Mouse (Mus musculus) heart, embryonic 13.5 days (tissue): ENCODE results near the gene Ncoa1. TPM values are rescaled to one million over a fixed set of nuclear protein-coding genes. Genes with fewer than 3 reads are reported as not detected.
A peak's percentile ranks its signal among the peaks of the same experiment; 100 is the strongest.

Experiments used
- ATAC-seq: fragments of 200-750 bp; cut with Nextera tagmentation; 2 replicates; pipeline ENCODE4 v1.8.0; 2017; ENCODE audit warnings: moderate TSS enrichment; ENCODE audit not compliant: insufficient number of reproducible peaks, low FRiP score, low TSS enrichment; ENCODE audit errors: extremely low read depth
- H3K27ac ChIP-seq: fragments of 300-500 bp; sonication (generic); replicated peaks from 2 replicates; pipeline ENCODE4 v1.5.1; 2015; ENCODE audit warnings: moderate library complexity, mild to moderate bottlenecking, inconsistent platforms
- H3K27me3 ChIP-seq: fragments of 300-500 bp; sonication (generic); replicated peaks from 2 replicates; pipeline ENCODE4 v1.6.1; 2015; ENCODE audit warnings: mild to moderate bottlenecking, inconsistent platforms
- H3K36me3 ChIP-seq: fragments of 300-500 bp; sonication (generic); 2 replicates; pipeline ENCODE4 v1.6.1; 2015; ENCODE audit warnings: mild to moderate bottlenecking, inconsistent platforms
- H3K4me1 ChIP-seq: fragments of 300-500 bp; sonication (generic); 2 replicates; pipeline ENCODE4 v1.6.1; 2015; ENCODE audit warnings: inconsistent platforms
- H3K4me2 ChIP-seq: fragments of 300-500 bp; sonication (generic); 2 replicates; pipeline ENCODE4 v1.6.1; 2015; ENCODE audit warnings: inconsistent platforms, mild to moderate bottlenecking, moderate library complexity
- H3K4me3 ChIP-seq: fragments of 300-500 bp; sonication (generic); 2 replicates; pipeline ENCODE4 v1.5.1; 2015; ENCODE audit warnings: moderate library complexity, mild to moderate bottlenecking, inconsistent platforms
- H3K9ac ChIP-seq: fragments of 300-500 bp; sonication (generic); 2 replicates; pipeline ENCODE4 v1.6.1; 2015; ENCODE audit warnings: inconsistent platforms, mild to moderate bottlenecking, moderate library complexity
- H3K9me3 ChIP-seq: fragments of 300-500 bp; sonication (generic); 2 replicates; pipeline ENCODE4 v1.6.1; 2016; ENCODE audit warnings: inconsistent platforms
- WGBS: fragments of 180-500 bp; shearing (Covaris S2); methylation state at CpG from one replicate; pipeline ENCODE4 v1.1.7; 2015; ENCODE audit warnings: mixed read lengths; 5-methylcytosine and 5-hydroxymethylcytosine counted together
- polyA plus RNA-seq: library from polyadenylated mRNA; unstranded; fragments of >200 nt; fragmentation: Nextera tagmentation; extraction: Ambion mirVana; gene quantifications from 2 replicates; pipeline ENCODE4 v1.2.1, GENCODE M21; 2015

The Ncoa1 gene
- polyA plus RNA-seq, 1 experiment from 2014 or later: 4.4 TPM

- no peak overlapping the region for H3K4me2 ChIP-seq
- no peak for ATAC-seq
- WGBS: 73% methylated on average over 5 of the region's 5 CpGs
- no peak overlapping the region for H3K9ac ChIP-seq
- no peaks in the 10 kb centered on the region for H3K27me3 ChIP-seq
- H3K4me1 ChIP-seq: 0 out of 2 replicates have a peak, but pooled peaks cover 7% of the 10 kb centered on the region
- no peaks in the 10 kb centered on the region for H3K36me3 ChIP-seq
- H3K4me3 ChIP-seq: no peak overlapping the region
- H3K9me3 ChIP-seq: no peaks in the 10 kb centered on the region
- H3K27ac ChIP-seq: no peak overlapping the region
These were observed 40.8 kb downstream of the Ncoa1 start for GRCm38 (mm10) chr12:4436198-4436597.

- Histone ChIP-seq H3K27me3 (no peaks in the 10 kb centered on the region), H3K27ac (no peak overlapping the region), H3K9me3 (no peaks in the 10 kb centered on the region), H3K4me2 (no peak overlapping the region), H3K4me1 (peaks cover 13% of the 10 kb centered on the region), H3K9ac (no peak overlapping the region), H3K4me3 (no peak overlapping the region), H3K36me3 (no peaks in the 10 kb centered on the region)
- WGBS: 73% methylated on average over 2 of the region's 2 CpGs
- ATAC-seq: no peak
These were observed 43.4 kb downstream of the Ncoa1 start for GRCm38 (mm10) chr12:4433549-4433948.

DNA sequence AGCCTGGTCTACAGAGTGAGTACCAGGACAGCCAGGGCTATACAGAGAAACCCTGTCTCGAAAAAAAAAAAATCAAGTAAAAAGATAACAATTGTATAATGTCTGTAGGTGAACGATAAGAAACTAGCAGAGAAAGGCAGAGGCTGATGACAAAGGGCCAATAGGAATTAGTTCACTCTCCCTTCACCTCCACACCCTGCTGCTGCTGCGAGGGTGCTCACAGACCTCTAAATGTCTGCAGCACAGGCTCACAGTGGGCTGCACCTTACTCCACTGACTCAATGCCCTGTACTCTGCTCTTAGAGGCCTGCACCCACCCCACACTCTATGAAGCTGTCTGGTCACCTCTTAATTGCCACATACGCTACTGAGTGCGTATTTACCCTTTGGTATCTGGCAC is 45.0 kb downstream of the Ncoa1 start:
- WGBS: 72% methylated on average over 5 of the region's 5 CpGs
- Histone ChIP-seq H3K9me3 (no peaks in the 10 kb centered on the region), H3K4me3 (no peak overlapping the region), H3K9ac (no peak overlapping the region), H3K4me1 (peaks cover 13% of the 10 kb centered on the region), H3K27me3 (no peaks in the 10 kb centered on the region), H3K4me2 (no peak overlapping the region), H3K36me3 (no peaks in the 10 kb centered on the region), H3K27ac (no peak overlapping the region)
- no peak for ATAC-seq

- H3K27ac ChIP-seq: peak overlapping the region; percentile 28; the same call in 1 of the 2 replicates
- WGBS: 71% methylated on average over 3 of the region's 3 CpGs
- H3K9ac ChIP-seq: no peak overlapping the region
These were observed 46.7 kb downstream of the Ncoa1 start for GRCm38 (mm10) chr12:4430061-4430825.

GRCm38 (mm10) chr12:4418824-4419223 is 58.2 kb downstream of the Ncoa1 start:
- Histone ChIP-seq H3K27me3 (no peaks in the 10 kb centered on the region), H3K27ac (no peak overlapping the region), H3K9ac (no peak overlapping the region), H3K9me3 (no peaks in the 10 kb centered on the region), H3K4me2 (no peak overlapping the region), H3K4me1 (no peaks in the 10 kb centered on the region), H3K36me3 (no peaks in the 10 kb centered on the region), H3K4me3 (no peak overlapping the region)
- ATAC-seq: no peak
- WGBS: 82% methylated on average over 4 of the region's 4 CpGs

More at GRCm38 (mm10) chr12:4430061-4430825, 46.7 kb downstream of the Ncoa1 start:
- Histone ChIP-seq H3K36me3 (no peaks in the 10 kb centered on the region), H3K4me1 (peaks cover 13% of the 10 kb centered on the region), H3K27me3 (no peaks in the 10 kb centered on the region), H3K4me3 (no peak overlapping the region), H3K4me2 (no peak overlapping the region), H3K9me3 (no peaks in the 10 kb centered on the region)
- no peak for ATAC-seq

DNA sequence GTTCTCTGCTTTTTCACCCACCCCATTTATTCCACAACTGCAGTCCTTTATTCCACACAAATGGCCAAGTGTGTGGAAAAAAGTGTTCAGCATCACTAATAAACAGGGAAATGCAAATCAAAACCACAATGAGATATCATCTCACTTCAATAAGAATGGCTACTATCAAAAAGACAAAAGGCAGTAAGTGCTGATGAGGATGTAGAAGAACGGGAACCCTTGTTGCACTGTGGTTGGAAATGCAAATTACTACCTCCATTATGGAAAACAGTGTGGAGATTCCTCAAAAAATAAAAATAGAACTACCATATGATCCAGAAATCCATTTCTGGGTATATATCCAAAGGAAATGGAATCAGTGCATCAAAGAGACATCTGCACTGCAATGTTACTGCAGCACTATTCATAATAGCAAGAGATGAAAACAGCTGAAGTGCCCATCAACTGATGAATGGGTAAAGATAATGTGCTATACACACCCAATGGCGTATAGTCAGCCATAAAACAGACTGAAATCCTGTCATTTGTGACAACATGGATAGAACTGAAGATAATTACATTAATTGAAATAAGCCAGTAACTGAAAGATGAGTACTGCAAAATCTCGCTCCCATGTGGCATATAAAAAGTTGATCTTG is 59.2 kb downstream of the Ncoa1 start:
- Histone ChIP-seq H3K4me3 (no peak overlapping the region), H3K9ac (no peak overlapping the region), H3K36me3 (no peaks in the 10 kb centered on the region), H3K4me1 (no peaks in the 10 kb centered on the region), H3K27me3 (no peaks in the 10 kb centered on the region), H3K4me2 (no peak overlapping the region), H3K9me3 (no peaks in the 10 kb centered on the region), H3K27ac (no peak overlapping the region)
- ATAC-seq: no peak
- 79% methylated on average over 3 of the region's 3 CpGs for WGBS

- H3K36me3 ChIP-seq: no peaks in the 10 kb centered on the region
- 53% methylated on average over 2 of the region's 2 CpGs for WGBS
- no peak for ATAC-seq
These were observed 69.9 kb downstream of the Ncoa1 start for GRCm38 (mm10) chr12:4407085-4407484.

DNA sequence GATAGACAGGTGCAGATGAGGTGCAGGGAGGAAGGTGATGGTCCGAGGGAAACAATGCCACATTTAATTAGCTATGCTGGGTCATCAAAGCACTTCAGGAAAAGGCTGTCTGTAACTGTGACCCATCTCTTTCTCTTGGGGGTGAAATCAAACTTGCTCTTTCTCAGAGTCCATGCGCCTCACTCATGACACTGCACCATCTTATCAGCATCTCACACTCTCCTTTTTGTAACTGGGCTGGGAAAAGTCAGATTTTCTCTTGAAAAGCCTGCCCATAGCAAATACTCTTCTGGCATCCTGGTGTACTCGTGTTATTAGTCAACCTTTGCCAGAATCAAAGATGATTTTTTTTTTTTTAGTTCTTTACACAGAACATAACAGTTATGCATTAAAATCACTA is 70.8 kb downstream of the Ncoa1 start:
- no peak overlapping the region for H3K9ac ChIP-seq
- no peaks in the 10 kb centered on the region for H3K27me3 ChIP-seq
- ATAC-seq: no peak
- no peak overlapping the region for H3K27ac ChIP-seq
- no peaks in the 10 kb centered on the region for H3K9me3 ChIP-seq
- H3K4me3 ChIP-seq: no peak overlapping the region
- H3K4me1 ChIP-seq: peaks cover 6% of the 10 kb centered on the region
- WGBS: 72% methylated on average over 3 of the region's 3 CpGs
- no peaks in the 10 kb centered on the region for H3K36me3 ChIP-seq
- H3K4me2 ChIP-seq: no peak overlapping the region

More at GRCm38 (mm10) chr12:4407085-4407484, 69.9 kb downstream of the Ncoa1 start:
- no peak overlapping the region for H3K4me2 ChIP-seq
- no peaks in the 10 kb centered on the region for H3K27me3 ChIP-seq
- no peak overlapping the region for H3K27ac ChIP-seq
- no peak overlapping the region for H3K4me3 ChIP-seq
- no peak overlapping the region for H3K9ac ChIP-seq
- H3K4me1 ChIP-seq: peaks cover 6% of the 10 kb centered on the region
- no peaks in the 10 kb centered on the region for H3K9me3 ChIP-seq

DNA sequence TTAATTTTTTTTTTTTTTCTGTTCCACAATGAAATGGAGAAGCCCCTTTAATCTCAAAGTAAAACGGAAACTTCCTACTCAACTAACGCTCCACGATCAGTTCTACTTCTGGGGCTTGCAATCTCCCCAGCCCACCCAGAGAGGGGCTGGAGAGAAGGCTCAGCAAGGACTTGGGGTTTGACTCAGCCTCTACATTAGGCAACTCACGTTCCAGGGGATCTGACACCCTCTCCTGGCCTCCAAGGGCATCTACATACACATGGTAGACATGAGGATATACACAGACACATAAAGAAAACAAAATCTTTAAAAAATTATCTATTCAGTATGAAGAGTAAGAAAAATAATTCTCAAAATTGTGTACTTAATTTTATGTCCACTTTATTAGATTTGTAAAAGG is 73.8 kb downstream of the Ncoa1 start:
- Histone ChIP-seq H3K9ac (no peak overlapping the region), H3K4me2 (no peak overlapping the region), H3K27me3 (no peaks in the 10 kb centered on the region), H3K4me3 (no peak overlapping the region), H3K27ac (no peak overlapping the region), H3K9me3 (no peaks in the 10 kb centered on the region), H3K4me1 (peaks cover 6% of the 10 kb centered on the region), H3K36me3 (no peaks in the 10 kb centered on the region)
- WGBS: 49% methylated on average over 4 of the region's 4 CpGs
- ATAC-seq: no peak

GRCm38 (mm10) chr12:4396221-4396620 is 80.8 kb downstream of the Ncoa1 start:
- no peaks in the 10 kb centered on the region for H3K9me3 ChIP-seq
- H3K27me3 ChIP-seq: no peaks in the 10 kb centered on the region
- H3K27ac ChIP-seq: no peak overlapping the region
- ATAC-seq: no peak
- no peaks in the 10 kb centered on the region for H3K36me3 ChIP-seq
- no peak overlapping the region for H3K9ac ChIP-seq
- peaks cover 10% of the 10 kb centered on the region for H3K4me1 ChIP-seq
- no peak overlapping the region for H3K4me3 ChIP-seq
- 79% methylated on average over 7 of the region's 7 CpGs for WGBS
- no peak overlapping the region for H3K4me2 ChIP-seq

- Histone ChIP-seq H3K36me3 (no peaks in the 10 kb centered on the region), H3K9me3 (no peaks in the 10 kb centered on the region), H3K27ac (peak overlapping the region; percentile 36; the same call in 1 of the 2 replicates), H3K4me1 (peaks cover 15% of the 10 kb centered on the region), H3K4me3 (no peak overlapping the region), H3K27me3 (no peaks in the 10 kb centered on the region), H3K4me2 (no peak overlapping the region), H3K9ac (no peak overlapping the region)
- ATAC-seq: no peak
- 46% methylated on average over 2 of the region's 2 CpGs for WGBS
These were observed 84.4 kb downstream of the Ncoa1 start for GRCm38 (mm10) chr12:4392590-4392989.

- no peak overlapping the region for H3K4me2 ChIP-seq
- H3K27ac ChIP-seq: peak overlapping the region; percentile 36
- no peak overlapping the region for H3K4me3 ChIP-seq
- peaks cover 15% of the 10 kb centered on the region for H3K4me1 ChIP-seq
- no peaks in the 10 kb centered on the region for H3K27me3 ChIP-seq
- no peak overlapping the region for H3K9ac ChIP-seq
- H3K36me3 ChIP-seq: no peaks in the 10 kb centered on the region
- no peak for ATAC-seq
- H3K9me3 ChIP-seq: no peaks in the 10 kb centered on the region
- 25% methylated on average over 3 of the region's 3 CpGs for WGBS
These were observed 84.9 kb downstream of the Ncoa1 start for GRCm38 (mm10) chr12:4392074-4392473.
